Mouse (Mus musculus): ENCODE data around the gene Ctnna3.

DNA sequence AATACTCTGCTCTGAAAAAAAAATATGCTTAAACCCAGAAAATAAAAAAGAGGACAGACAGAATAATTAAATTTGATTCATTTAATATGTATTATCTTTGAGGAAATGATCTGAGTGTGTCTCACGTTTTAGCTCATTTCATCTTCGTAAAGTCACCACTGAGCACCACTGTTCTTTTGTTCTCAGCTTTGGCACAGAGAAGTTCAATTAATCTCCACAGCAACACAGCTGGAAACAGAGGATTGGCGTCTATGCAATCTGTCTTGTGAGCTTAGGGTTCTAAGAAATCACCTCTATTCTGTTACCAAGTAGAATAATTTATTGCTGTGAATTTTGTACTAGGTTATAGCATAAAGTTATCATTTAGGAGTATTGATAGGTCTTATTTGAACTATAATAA is 217.4 kb downstream of the Ctnna3 start:
- no peak for TF ChIP-seq CTCF (IDR thresholded peaks at IDR 0.05; ENCODE audit: low read depth, low read length)
- TF ChIP-seq GATA2 (IDR thresholded peaks at IDR 0.05; ENCODE audit: borderline replicate concordance, low read depth, low read length): no peak
- TF ChIP-seq TAL1 (conservative IDR thresholded peaks at IDR 0.05; ENCODE audit: low read depth, low read length): no peak
- no peak for TF ChIP-seq POLR2AphosphoS5 (IDR thresholded peaks at IDR 0.05; ENCODE audit: insufficient replicate concordance, low read depth, low read length)

Data from G1E (cell line).